Mouse (Mus musculus) hindbrain, postnatal 0 days (tissue): ENCODE results near the gene Rangap1. TPM values are rescaled to one million over a fixed set of nuclear protein-coding genes. Genes with fewer than 3 reads are reported as not detected.

Experiments used
- ATAC-seq: fragments of 200-750 bp; cut with Nextera tagmentation; 2 replicates; pipeline ENCODE4 v1.8.0; 2017; ENCODE audit warnings: mild to moderate bottlenecking, moderate TSS enrichment, moderate library complexity
- DNase-seq: peaks from one replicate; pipeline ENCODE4 v3.0.0-alpha.2; 2015; ENCODE audit warnings: low spot score
- H3K27ac ChIP-seq: fragments of 300-500 bp; sonication (generic); 2 replicates; pipeline ENCODE4 v1.5.1; 2014; ENCODE audit warnings: mild to moderate bottlenecking
- H3K27me3 ChIP-seq: fragments of 300-500 bp; sonication (generic); 2 replicates; pipeline ENCODE4 v1.6.1; 2014; ENCODE audit warnings: low read length, mixed read lengths; ENCODE audit not compliant: insufficient read depth
- H3K36me3 ChIP-seq: fragments of 300-500 bp; sonication (generic); 2 replicates; pipeline ENCODE4 v1.6.1; 2014; ENCODE audit warnings: low read length, mixed read lengths; ENCODE audit not compliant: insufficient read depth
- H3K4me1 ChIP-seq: fragments of 300-500 bp; sonication (generic); 2 replicates; pipeline ENCODE4 v1.6.1; 2014; ENCODE audit warnings: antibody characterized with exemption, low read length, mixed read lengths; ENCODE audit not compliant: insufficient read depth
- H3K4me2 ChIP-seq: fragments of 300-500 bp; sonication (generic); 2 replicates; pipeline ENCODE4 v1.6.1; 2014; ENCODE audit warnings: low read depth, mild to moderate bottlenecking, low read length, moderate library complexity, mixed read lengths
- H3K4me3 ChIP-seq: fragments of 300-500 bp; sonication (generic); 2 replicates; pipeline ENCODE4 v1.5.1; 2014; ENCODE audit warnings: low read length
- H3K9ac ChIP-seq: fragments of 300-500 bp; sonication (generic); replicated peaks from 2 replicates; pipeline ENCODE4 v1.6.1; 2014; ENCODE audit warnings: mild to moderate bottlenecking, low read length, moderate library complexity, mixed read lengths
- H3K9me3 ChIP-seq: fragments of 300-500 bp; sonication (generic); 2 replicates; pipeline ENCODE4 v1.6.1; 2016; ENCODE audit warnings: low read length, mixed read lengths
- CTCF ChIP-seq: IDR thresholded peaks from 2 replicates; pipeline ENCODE4 v1.5.1; 2016; ENCODE audit warnings: antibody characterized with exemption, control low read depth, low read depth
- WGBS: fragments of 180-500 bp; shearing (Covaris S2); extraction: QIAGEN DNeasy Blood & Tissue Kit; methylation state at CpG from one replicate; pipeline ENCODE4 v1.1.7; 2014; 5-methylcytosine and 5-hydroxymethylcytosine counted together
- polyA plus RNA-seq: library from polyadenylated mRNA; unstranded; fragments of >200 nt; fragmentation: Nextera tagmentation; extraction: Ambion mirVana; gene quantifications from 2 replicates; pipeline ENCODE4 v1.2.1, GENCODE M21; 2015
- total RNA-seq: library from RNA; depleted of rRNA; stranded (reverse); fragments of >200 nt; gene quantifications from 2 replicates; pipeline ENCODE4 v1.2.3, GENCODE M21; 2014

Rangap1 gene
- total and polyA plus RNA-seq, 2 experiments from 2014 or later: 128 to 151 TPM

GRCm38 (mm10) chr15:81729792-81730635, 15.3 kb downstream of the Rangap1 start:
- Histone ChIP-seq H3K4me2 (peak overlapping the region; percentile 97), H3K9me3 (no peaks in the 10 kb centered on the region), H3K27ac (peak overlapping the region; percentile 79), H3K9ac (peak overlapping the region; percentile 71), H3K4me3 (peak overlapping the region; percentile 98), H3K27me3 (no peaks in the 10 kb centered on the region), H3K4me1 (peaks cover 9% of the 10 kb centered on the region; the same call in 1 of the 2 replicates), H3K36me3 (no peaks in the 10 kb centered on the region)
- DNase-seq (peak; percentile 99), ATAC-seq (peak; percentile 99)
- 4% methylated on average over 41 of the region's 41 CpGs for WGBS
- TF ChIP-seq CTCF: no peak

- H3K4me2 ChIP-seq: peak overlapping the region; percentile 97
- H3K4me1 ChIP-seq: peaks cover 9% of the 10 kb centered on the region; the same call in 1 of the 2 replicates
- H3K36me3 ChIP-seq: no peaks in the 10 kb centered on the region
- H3K27ac ChIP-seq: peak overlapping the region; percentile 79
- H3K4me3 ChIP-seq: peak overlapping the region; percentile 98
- ATAC-seq (peak; percentile 60), DNase-seq (peak; percentile 24)
- no peak for TF ChIP-seq CTCF
- H3K9ac ChIP-seq: peak overlapping the region; percentile 71
- H3K27me3 ChIP-seq: no peaks in the 10 kb centered on the region
- WGBS: under 1% methylated on average over 49 of the region's 49 CpGs
- H3K9me3 ChIP-seq: no peaks in the 10 kb centered on the region
Observed at GRCm38 (mm10) chr15:81729241-81729791, 16.0 kb downstream of the Rangap1 start.

- WGBS: 91% methylated on average over 8 of the region's 8 CpGs
- no peak overlapping the region for H3K4me2 ChIP-seq
- no peak for ATAC-seq
Observed at GRCm38 (mm10) chr15:81725965-81726364, 19.4 kb downstream of the Rangap1 start.

GRCm38 (mm10) chr15:81723653-81724052, 21.7 kb downstream of the Rangap1 start:
- Histone ChIP-seq H3K9ac (no peak overlapping the region), H3K4me1 (peaks cover 6% of the 10 kb centered on the region; the same call in 1 of the 2 replicates), H3K9me3 (no peaks in the 10 kb centered on the region), H3K27me3 (no peaks in the 10 kb centered on the region), H3K27ac (no peak overlapping the region), H3K4me2 (no peak overlapping the region), H3K36me3 (peaks cover 27% of the 10 kb centered on the region), H3K4me3 (no peak overlapping the region)
- 95% methylated on average over 11 of the region's 11 CpGs for WGBS
- no peak for TF ChIP-seq CTCF
- ATAC-seq: no peak
- no peak for DNase-seq

More at GRCm38 (mm10) chr15:81725965-81726364, 19.4 kb downstream of the Rangap1 start:
- H3K27me3 ChIP-seq: no peaks in the 10 kb centered on the region
- H3K27ac ChIP-seq: no peak overlapping the region
- H3K9me3 ChIP-seq: no peaks in the 10 kb centered on the region
- no peak for TF ChIP-seq CTCF
- DNase-seq: no peak
- H3K36me3 ChIP-seq: peaks cover 15% of the 10 kb centered on the region
- no peak overlapping the region for H3K4me3 ChIP-seq
- H3K9ac ChIP-seq: no peak overlapping the region
- peaks cover 9% of the 10 kb centered on the region; the same call in 1 of the 2 replicates for H3K4me1 ChIP-seq

GRCm38 (mm10) chr15:81722361-81722760, 23.0 kb downstream of the Rangap1 start:
- 90% methylated on average over 5 of the region's 5 CpGs for WGBS
- Histone ChIP-seq H3K27me3 (no peaks in the 10 kb centered on the region), H3K9ac (no peak overlapping the region), H3K4me3 (no peak overlapping the region), H3K36me3 (peaks cover 27% of the 10 kb centered on the region), H3K27ac (no peak overlapping the region), H3K4me2 (no peak overlapping the region), H3K9me3 (no peaks in the 10 kb centered on the region), H3K4me1 (no peaks in the 10 kb centered on the region)
- DNase-seq (no peak), ATAC-seq (no peak)
- no peak for TF ChIP-seq CTCF

GRCm38 (mm10) chr15:81719139-81719531, 26.2 kb downstream of the Rangap1 start:
- no peak for DNase-seq
- Histone ChIP-seq H3K4me2 (no peak overlapping the region), H3K27ac (peak overlapping the region; percentile 70; the same call in 1 of the 2 replicates), H3K9ac (no peak overlapping the region), H3K27me3 (no peaks in the 10 kb centered on the region), H3K9me3 (no peaks in the 10 kb centered on the region), H3K4me1 (no peaks in the 10 kb centered on the region), H3K36me3 (peaks cover 50% of the 10 kb centered on the region), H3K4me3 (no peak overlapping the region)
- 88% methylated on average over 6 of the region's 6 CpGs for WGBS
- no peak for ATAC-seq
- TF ChIP-seq CTCF: no peak; the same call in 1 of the 2 replicates
